Mouse (Mus musculus): ENCODE measurements around the gene Fanci.

DNA sequence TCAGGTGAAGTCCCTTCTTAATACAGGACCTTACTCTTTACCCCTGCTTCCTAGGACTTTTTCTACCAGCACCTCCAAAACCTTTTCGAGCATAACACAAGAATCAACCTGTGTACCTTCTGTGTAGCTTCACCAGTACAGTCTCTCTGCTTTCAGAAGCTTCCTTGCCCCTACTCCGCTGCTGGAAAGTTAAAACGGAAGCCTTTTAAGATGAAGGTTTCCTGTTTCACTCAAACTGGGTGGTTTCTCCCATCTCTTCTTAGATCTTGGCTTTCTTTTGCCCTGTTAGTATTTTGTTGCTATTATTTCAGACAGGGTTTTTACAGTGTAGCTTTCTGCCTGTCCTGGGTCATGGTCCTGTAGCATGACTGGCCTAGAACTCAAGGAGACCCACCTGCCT lies 55.8 kb downstream of the Fanci start:
- TF ChIP-seq CTCF (IDR thresholded peaks at IDR 0.05; ENCODE audit: control insufficient read depth, insufficient read depth, insufficient replicate concordance, low read depth, low read length) = no peak
- TF ChIP-seq POLR2A (IDR thresholded peaks at IDR 0.05; ENCODE audit: control insufficient read depth, low read depth, low read length) = no peak
